Mouse (Mus musculus): ENCODE results near the gene Ift140.
"Not testable (repeated sequence)": the region's sequence is repeated elsewhere in the genome, so short reads cannot be mapped to it uniquely, and the experiment has no call there.

The Ift140 gene

DNA sequence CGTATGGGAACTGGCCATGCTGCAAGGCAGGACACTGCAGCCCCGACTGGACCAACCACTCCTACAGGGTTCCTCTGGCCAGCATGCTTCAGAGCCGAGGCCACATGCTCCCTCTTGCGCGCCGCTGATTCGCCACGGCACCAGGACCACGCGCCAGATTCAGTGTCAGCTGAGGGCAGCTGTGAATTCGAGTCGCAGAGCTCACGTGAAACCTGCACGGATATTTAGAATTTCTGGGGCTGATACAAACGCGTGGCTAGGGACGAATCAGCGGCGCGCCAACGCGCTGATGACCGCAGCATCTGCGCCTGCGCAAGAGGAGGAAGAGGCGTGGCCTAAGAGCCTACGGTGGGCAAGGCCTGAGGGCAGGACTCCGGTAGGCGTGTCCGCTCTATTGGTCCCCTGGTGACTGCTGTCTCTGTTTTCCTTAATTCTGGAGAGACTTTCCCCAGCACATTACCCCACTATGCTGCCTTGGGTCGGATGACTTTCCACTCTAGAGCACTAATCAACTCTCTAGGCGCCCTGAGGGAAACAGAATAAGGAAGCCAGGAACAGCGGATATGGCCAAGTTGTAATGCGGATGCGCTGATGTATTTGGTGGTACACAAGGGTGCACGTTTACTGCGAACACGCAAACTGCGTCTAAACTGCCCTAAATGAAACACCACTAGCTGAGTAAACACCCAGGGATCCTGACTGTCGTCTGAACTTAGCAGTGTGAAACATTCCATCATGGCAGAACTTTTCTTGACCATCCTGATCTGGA, 100.0 kb downstream of the Ift140 start, which contains the start of gene Telo2:
TSS of gene Telo2 (minus strand) at position 304 of the 769 bp plus-strand sequence.
- peak; percentile 92 for DNase-seq (ENCODE audit: extremely low read depth, insufficient read length, low spot score)

DNA sequence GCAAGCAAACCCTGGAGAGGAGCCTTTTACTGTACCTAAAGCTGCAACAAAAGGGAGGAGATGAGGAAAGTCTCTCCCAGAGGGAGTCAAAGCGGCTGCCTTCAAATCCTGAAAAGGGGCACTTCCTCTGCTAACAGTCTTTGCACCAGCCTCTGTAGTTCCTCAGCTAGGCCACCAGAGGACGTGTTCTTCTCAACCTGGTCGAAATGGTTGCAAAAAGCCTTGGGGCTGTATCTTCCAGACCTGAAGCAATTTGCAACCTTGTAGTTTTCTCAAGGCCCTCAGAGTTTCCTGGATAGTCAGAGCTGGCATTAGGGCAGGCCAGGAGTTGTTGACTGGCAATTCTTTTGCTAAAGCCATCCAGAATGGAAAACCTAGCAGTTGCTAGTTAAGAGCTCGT, 101.4 kb downstream of the Ift140 start:
- no peak for DNase-seq (ENCODE audit: extremely low read depth, insufficient read length, low spot score)

DNA sequence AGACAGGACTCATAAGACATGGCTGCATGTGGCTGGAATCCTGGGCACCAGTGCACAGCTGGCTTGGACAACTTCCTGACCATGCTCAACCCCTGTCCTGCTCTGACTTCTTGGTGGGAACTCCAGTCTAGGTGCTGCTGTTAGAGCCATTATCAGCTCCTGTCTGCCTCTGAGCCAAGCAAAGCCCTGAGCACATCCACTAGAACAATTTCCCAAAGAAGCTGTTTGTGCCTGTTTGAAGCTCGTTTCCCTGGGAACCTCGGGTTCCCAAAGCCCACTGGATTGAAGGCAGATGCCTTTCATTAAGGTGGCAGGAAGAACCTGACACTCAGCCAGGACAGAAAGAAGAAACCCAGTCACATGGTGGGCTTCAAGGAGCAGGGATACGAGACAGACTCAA, 104.5 kb downstream of the Ift140 start, which contains the start of gene Ptx4:
TSS of gene Ptx4 (plus strand) at position 355 of the 400 bp plus-strand sequence.
- no peak for DNase-seq (ENCODE audit: extremely low read depth, insufficient read length, low spot score)

DNA sequence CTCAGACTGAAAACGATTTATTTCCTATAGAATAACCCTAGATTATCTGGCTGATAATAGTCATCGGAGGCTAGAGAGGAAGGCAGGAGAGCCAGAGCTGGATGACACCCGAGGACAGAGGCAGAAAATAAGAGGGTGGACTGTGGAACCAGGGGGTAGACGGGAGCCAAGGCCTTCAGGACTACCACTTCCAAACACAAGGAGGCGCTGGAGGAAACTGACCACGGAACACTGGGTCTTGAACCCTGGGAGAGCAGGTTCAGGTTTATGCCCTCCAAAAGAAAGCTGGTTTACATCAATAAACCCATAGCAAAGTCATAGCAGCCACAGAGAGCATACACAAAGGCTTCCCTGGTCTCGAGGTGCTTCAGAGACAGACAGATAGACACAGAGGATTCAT, 108.1 kb downstream of the Ift140 start:
- no peak for DNase-seq (ENCODE audit: extremely low read depth, insufficient read length, low spot score)

DNA sequence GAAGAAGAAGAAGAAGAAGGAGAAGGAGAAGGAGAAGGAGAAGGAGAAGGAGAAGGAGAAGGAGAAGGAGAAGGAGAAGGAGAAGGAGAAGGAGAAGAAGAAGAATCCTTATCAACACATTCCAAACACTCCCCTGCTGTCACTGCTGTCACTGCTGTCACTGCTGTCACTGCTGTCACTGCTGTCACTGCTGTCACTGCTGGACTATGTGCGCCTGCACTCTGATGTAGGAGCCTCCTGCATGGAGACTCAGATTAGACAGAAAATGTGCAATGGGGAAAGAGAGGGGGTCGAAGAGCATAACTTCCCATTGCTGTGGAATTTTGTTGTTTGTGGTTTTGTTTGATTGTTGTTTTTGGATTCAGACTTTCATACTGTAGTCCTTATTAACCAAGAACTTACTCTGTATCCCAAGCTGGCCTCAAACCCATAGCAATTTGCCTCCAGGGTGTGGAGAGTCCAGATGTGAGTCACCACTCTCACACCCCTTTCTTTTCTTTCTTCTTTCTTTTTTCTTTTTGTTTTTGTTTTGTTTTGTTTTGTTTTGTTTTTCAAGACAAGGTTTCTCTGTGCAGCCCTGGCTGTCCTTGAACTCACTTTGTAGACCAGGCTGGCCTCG, 109.7 kb downstream of the Ift140 start:
- DNase-seq (ENCODE audit: extremely low read depth, insufficient read length, low spot score) = not testable (repeated sequence)

DNA sequence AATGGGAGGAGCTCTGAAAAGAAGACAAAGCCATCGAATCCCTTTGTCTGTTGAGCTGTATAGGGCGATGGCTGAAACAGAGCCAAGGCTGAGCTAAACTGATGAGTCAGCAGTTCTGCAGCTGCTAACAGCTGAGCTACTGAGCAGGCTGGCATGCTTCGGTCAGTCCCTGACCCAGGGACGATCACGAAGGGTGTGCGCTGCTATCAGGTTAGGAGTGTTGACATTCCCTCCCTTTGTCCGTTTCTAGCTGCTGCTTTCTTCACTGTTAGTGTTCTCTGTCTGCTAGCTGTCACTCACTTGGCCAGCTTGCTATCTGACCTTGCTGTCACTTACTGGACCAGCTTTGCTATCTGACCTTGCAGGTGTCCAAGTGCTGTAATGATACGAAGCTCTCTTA, 111.2 kb downstream of the Ift140 start:
- no peak for DNase-seq (ENCODE audit: extremely low read depth, insufficient read length, low spot score)

DNA sequence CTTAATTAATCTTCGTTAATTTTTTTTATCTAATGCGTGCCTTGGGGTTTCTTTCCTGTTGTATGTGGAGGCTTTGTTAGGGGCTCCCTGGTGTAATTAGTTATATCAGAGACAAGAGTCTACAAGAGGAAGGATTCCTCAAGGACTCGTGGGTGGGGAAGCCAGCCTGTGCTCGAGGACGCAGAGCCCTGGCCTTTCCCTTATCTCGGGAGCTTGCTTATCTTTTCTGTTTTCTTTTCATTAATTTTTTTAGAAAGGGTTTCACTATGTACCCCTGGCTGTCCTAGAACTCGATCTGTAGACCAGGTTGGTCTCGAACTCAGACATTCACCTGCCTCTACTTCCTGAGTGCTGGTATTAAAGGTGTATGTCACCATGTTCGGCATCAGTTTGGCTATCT, 111.8 kb downstream of the Ift140 start:
- DNase-seq (ENCODE audit: extremely low read depth, insufficient read length, low spot score) = no peak

DNA sequence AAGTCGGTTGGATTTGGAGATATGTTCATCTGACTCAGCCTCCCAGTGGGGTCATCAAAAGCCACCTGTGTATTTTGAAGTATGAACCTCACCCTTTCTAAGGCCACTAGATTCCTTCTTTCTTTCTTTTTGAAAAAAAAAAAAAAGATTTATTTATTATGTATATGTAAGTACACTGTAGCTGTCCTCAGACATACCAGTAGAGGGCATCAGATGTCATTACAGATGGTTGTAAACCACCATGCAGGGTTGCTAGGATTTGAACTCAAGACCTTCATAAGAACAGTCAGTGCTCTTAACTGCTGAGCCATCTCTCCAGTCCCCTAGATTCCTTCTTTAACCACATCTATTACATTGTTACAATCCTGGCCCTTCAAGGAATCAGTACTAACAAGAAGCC, 114.2 kb downstream of the Ift140 start:
- DNase-seq (ENCODE audit: extremely low read depth, insufficient read length, low spot score) = no peak

DNA sequence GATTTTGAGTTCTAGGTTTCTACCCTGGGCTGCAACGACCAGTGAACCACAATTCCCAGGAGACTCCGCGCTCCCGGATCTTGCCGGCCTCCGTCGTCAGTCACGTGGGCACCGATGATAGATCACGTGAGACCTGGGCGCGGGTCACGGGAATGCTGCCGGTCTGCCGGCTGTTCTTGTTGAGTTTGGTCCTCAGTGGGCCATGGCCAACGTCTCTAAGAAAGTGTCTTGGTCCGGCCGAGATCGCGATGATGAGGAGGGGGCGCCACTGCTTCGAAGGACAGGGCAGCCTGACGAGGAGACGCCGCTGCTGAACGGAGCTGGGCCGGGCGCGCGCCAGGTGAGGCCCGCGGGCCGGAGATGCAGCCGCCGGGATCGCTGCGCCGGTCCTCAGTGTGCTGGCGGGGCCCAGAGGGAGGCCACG, 117.4 kb downstream of the Ift140 start, which contains the start of gene Clcn7:
TSS of gene Clcn7 (plus strand) at position 117 of the 424 bp plus-strand sequence.
- DNase-seq (ENCODE audit: extremely low read depth, insufficient read length, low spot score) = peak; percentile 84

DNA sequence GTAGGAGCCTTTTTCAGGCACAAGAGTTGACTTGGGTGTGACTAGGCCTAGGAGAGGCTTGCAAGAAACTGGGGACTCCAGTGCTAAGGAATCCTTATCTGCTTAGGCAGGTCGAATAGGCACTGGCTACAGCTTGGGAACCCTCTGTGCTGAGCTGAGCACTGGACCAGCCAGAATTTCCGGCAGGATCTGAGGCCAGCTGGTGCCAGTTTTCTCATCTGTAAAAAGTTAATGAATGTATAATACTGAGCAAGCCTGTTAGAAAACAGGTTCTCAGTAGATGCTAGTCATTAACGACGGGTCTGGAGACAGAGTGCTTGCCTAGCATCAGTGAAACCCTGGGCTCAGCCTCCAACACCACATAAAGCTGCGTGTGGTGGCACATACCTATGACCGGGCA, 119.7 kb downstream of the Ift140 start:
- no peak for DNase-seq (ENCODE audit: extremely low read depth, insufficient read length, low spot score)

DNA sequence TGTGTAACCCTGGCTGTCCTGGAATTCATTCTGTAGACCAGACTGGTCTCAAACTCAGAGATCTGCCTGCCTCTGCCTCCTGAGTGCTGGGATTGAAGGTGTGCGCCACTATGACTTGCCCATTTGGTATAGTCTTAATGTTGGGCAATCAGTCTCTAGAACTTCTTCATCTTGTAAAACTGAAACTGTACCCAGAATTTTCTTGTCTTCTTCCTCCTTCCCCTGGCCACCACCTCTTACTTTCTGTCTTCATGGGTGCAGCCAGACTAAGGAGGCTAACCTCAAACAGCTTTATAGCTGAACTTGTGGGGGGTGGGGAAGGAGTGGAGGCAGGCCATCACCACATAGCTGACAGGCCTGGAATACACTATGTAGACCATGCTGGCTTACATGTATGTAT, 122.9 kb downstream of the Ift140 start:
- DNase-seq (ENCODE audit: extremely low read depth, insufficient read length, low spot score) = no peak

DNA sequence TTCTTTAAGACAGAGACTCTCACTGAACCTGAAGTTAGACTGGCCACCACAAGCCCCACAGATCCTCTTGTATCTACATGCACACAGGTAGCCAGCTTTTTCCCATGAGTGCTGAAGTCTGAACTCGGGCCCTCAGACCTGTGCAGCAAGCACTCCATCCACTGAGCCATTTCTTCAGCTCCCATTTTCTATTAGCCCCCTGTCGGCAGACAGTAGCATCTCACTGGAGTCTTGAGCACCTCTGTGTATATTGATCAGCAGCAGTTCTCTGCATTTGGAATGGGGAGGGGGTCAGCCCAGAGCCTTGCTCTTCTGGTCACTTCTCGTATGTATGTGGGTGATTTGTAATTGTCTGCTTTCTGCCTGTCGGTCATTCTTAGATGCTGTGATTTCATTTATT, 124.1 kb downstream of the Ift140 start:
- DNase-seq (ENCODE audit: extremely low read depth, insufficient read length, low spot score) = no peak
